Mouse (Mus musculus) midbrain, postnatal 0 days (tissue): ENCODE measurements at regions not wholly inside any gene's neighbourhood (a gene's known extent, or its start where the extent isn't known, plus 50 kb on each side); places are given as distances from the start of the nearest gene placed in this dataset.

Experiments
- ATAC-seq: fragments of 200-750 bp; cut with Nextera tagmentation; 2 replicates; pipeline ENCODE4 v1.8.0; 2017; ENCODE audit warnings: moderate number of reproducible peaks, mild to moderate bottlenecking, moderate TSS enrichment, moderate library complexity; ENCODE audit not compliant: low FRiP score
- DNase-seq: peaks from one replicate; pipeline ENCODE4 v3.0.0-alpha.2; 2015; ENCODE audit warnings: low spot score
- H3K27ac ChIP-seq: fragments of 300-500 bp; sonication (generic); 2 replicates; pipeline ENCODE4 v1.5.1; 2014; ENCODE audit warnings: low read depth, mild to moderate bottlenecking, low read length, mixed read lengths
- H3K27me3 ChIP-seq: fragments of 300-500 bp; sonication (generic); 2 replicates; pipeline ENCODE4 v1.6.1; 2014; ENCODE audit warnings: low read length, control low read depth, mixed read lengths; ENCODE audit not compliant: insufficient read depth
- H3K36me3 ChIP-seq: fragments of 300-500 bp; sonication (generic); 2 replicates; pipeline ENCODE4 v1.6.1; 2014; ENCODE audit warnings: low read length, control low read depth, mixed read lengths; ENCODE audit not compliant: insufficient read depth
- H3K4me1 ChIP-seq: fragments of 300-500 bp; sonication (generic); 2 replicates; pipeline ENCODE4 v1.6.1; 2014; ENCODE audit warnings: mild to moderate bottlenecking, control low read depth, antibody characterized with exemption, low read length, mixed read lengths; ENCODE audit not compliant: insufficient read depth
- H3K4me2 ChIP-seq: fragments of 300-500 bp; sonication (generic); 2 replicates; pipeline ENCODE4 v1.6.1; 2014; ENCODE audit warnings: low read depth, mild to moderate bottlenecking, low read length, mixed read lengths; ENCODE audit not compliant: poor library complexity, severe bottlenecking
- H3K4me3 ChIP-seq: fragments of 300-500 bp; sonication (generic); 2 replicates; pipeline ENCODE4 v1.5.1; 2014; ENCODE audit warnings: low read depth, mild to moderate bottlenecking, low read length, moderate library complexity
- H3K9ac ChIP-seq: fragments of 300-500 bp; sonication (generic); replicated peaks from 2 replicates; pipeline ENCODE4 v1.6.1; 2014; ENCODE audit warnings: mild to moderate bottlenecking, low read length, moderate library complexity, mixed read lengths; ENCODE audit not compliant: poor library complexity, severe bottlenecking
- H3K9me3 ChIP-seq: fragments of 300-500 bp; sonication (generic); 2 replicates; pipeline ENCODE4 v1.6.1; 2016; ENCODE audit warnings: low read length, control low read depth
- CTCF ChIP-seq: IDR thresholded peaks from 2 replicates; pipeline ENCODE4 v1.5.1; 2016; ENCODE audit warnings: antibody characterized with exemption, mild to moderate bottlenecking
- WGBS: fragments of 180-500 bp; shearing (Covaris S2); extraction: QIAGEN DNeasy Blood & Tissue Kit; methylation state at CpG from one replicate; pipeline ENCODE4 v1.1.7; 2014; 5-methylcytosine and 5-hydroxymethylcytosine counted together

GRCm38 (mm10) chrX:166749055-166749679 is 163.6 kb upstream of the Egfl6 start:
- WGBS = 46% methylated on average over 8 of the region's 8 CpGs
- Histone ChIP-seq H3K27me3 (no peaks in the 10 kb centered on the region), H3K27ac (no peak overlapping the region), H3K4me1 (no peaks in the 10 kb centered on the region), H3K36me3 (no peaks in the 10 kb centered on the region), H3K4me2 (no peak overlapping the region), H3K9me3 (no peaks in the 10 kb centered on the region), H3K4me3 (no peak overlapping the region), H3K9ac (no peak overlapping the region)
- DNase-seq (no peak), ATAC-seq (peak; percentile 41; the same call in 1 of the 2 replicates)
- TF ChIP-seq CTCF = no peak

DNA sequence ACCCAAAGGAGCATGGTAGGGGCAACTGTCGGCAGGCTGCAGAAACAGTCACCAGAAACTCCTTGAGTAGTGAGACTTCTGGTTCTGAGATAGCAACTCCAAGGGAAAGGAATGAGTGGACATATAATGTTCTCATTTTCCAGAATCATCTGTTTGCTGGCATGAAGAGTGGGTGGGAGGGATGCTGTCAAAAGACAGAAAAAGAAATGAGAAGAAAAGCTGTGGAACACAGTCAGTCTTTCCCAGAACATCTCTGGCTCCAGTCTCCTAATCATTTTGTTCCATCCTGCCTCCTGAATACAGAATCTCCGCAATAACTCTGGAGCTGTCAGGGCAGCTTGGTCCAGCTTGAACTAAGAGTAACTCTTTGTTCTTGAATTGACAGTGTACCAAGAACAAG is 145.8 kb upstream of the Egfl6 start:
- no peaks in the 10 kb centered on the region for H3K9me3 ChIP-seq
- H3K36me3 ChIP-seq = no peaks in the 10 kb centered on the region
- H3K4me2 ChIP-seq = no peak overlapping the region
- H3K27ac ChIP-seq = no peak overlapping the region
- TF ChIP-seq CTCF = no peak
- peak; percentile 14 for DNase-seq
- H3K9ac ChIP-seq = no peak overlapping the region
- WGBS = 80% methylated on average over 2 of the region's 2 CpGs
- H3K4me1 ChIP-seq = no peaks in the 10 kb centered on the region
- no peak for ATAC-seq
- H3K27me3 ChIP-seq = no peaks in the 10 kb centered on the region; the same call in 1 of the 2 replicates
- H3K4me3 ChIP-seq = no peak overlapping the region

- Histone ChIP-seq H3K27me3 (no peaks in the 10 kb centered on the region; the same call in 1 of the 2 replicates), H3K9me3 (no peaks in the 10 kb centered on the region), H3K27ac (no peak overlapping the region), H3K4me3 (no peak overlapping the region), H3K4me1 (no peaks in the 10 kb centered on the region), H3K9ac (no peak overlapping the region), H3K36me3 (no peaks in the 10 kb centered on the region), H3K4me2 (no peak overlapping the region)
- no peak for TF ChIP-seq CTCF
- DNase-seq (no peak), ATAC-seq (no peak)
- WGBS = 43% methylated on average over 2 of the region's 2 CpGs
Measured at GRCm38 (mm10) chrX:166728622-166728928, 143.1 kb upstream of the Egfl6 start.

DNA sequence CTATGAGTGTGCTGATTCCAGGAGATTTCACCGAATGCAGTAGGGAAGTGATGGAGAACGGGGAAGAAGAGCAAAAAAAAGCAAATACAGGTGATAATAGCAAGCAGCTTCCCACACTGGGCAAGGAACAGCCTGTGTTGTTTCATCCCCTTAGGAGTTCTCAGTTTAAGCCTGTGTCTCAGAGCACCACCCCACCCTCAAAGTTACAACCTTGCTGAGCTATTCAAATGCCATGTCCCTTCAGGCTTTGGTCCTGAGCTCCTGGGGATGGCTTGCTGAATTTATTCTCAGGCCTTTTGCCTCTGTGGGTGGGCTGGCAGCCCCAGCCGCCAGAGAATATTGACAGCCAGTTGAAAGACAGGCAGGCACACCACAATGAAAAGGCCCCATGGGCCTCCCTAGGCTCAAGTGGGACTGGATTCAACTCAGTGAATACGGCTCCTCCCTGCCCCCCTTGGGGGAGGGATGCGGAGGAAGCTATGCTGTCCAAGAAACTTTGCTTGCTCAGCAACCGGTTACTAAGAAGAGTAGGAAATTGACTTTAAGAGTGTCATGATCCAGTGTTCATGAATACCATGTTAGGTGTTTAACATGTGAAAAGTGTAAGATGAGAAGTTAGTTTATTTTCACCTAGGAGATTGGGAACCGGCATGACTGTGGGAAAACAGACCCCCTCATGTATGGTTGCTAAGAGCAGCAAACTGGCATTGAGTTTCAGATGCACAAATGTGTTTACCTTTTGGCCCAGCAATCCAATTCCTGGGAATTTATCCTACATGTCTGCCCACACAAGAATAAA is 142.5 kb upstream of the Egfl6 start:
- Histone ChIP-seq H3K27ac (no peak overlapping the region), H3K4me3 (no peak overlapping the region), H3K27me3 (no peaks in the 10 kb centered on the region; the same call in 1 of the 2 replicates), H3K9me3 (no peaks in the 10 kb centered on the region), H3K4me2 (no peak overlapping the region), H3K36me3 (no peaks in the 10 kb centered on the region), H3K9ac (no peak overlapping the region), H3K4me1 (no peaks in the 10 kb centered on the region)
- ATAC-seq (no peak), DNase-seq (peak; percentile 65)
- WGBS = 29% methylated on average over 7 of the region's 7 CpGs
- TF ChIP-seq CTCF = no peak

GRCm38 (mm10) chrX:166725761-166726503 is 140.4 kb upstream of the Egfl6 start:
- no peak for ATAC-seq
- Histone ChIP-seq H3K27ac (no peak overlapping the region), H3K4me2 (no peak overlapping the region), H3K9ac (no peak overlapping the region), H3K4me1 (no peaks in the 10 kb centered on the region), H3K4me3 (no peak overlapping the region), H3K36me3 (no peaks in the 10 kb centered on the region), H3K9me3 (no peaks in the 10 kb centered on the region), H3K27me3 (no peaks in the 10 kb centered on the region; the same call in 1 of the 2 replicates)
- no peak for TF ChIP-seq CTCF
- DNase-seq = no peak
- WGBS = 52% methylated on average over 6 of the region's 6 CpGs

- H3K4me2 ChIP-seq = no peak overlapping the region
- ATAC-seq = no peak
- TF ChIP-seq CTCF = no peak
- no peaks in the 10 kb centered on the region for H3K4me1 ChIP-seq
- no peak overlapping the region for H3K4me3 ChIP-seq
- no peak overlapping the region for H3K27ac ChIP-seq
- no peak for DNase-seq
- H3K36me3 ChIP-seq = no peaks in the 10 kb centered on the region
- 0 out of 2 replicates have a peak, but pooled peaks cover 5% of the 10 kb centered on the region for H3K27me3 ChIP-seq
- H3K9ac ChIP-seq = no peak overlapping the region
- H3K9me3 ChIP-seq = no peaks in the 10 kb centered on the region
Measured at GRCm38 (mm10) chrX:166718075-166718474, 132.6 kb upstream of the Egfl6 start.
